Mouse (Mus musculus) megakaryocyte-erythroid progenitor cell, adult 5-6 weeks (primary cell): ENCODE data around the gene Syt2. TPM values are rescaled to one million over a fixed set of nuclear protein-coding genes. Genes with fewer than 3 reads are reported as not detected.

Experiments
- ATAC-seq: replicated peaks from 2 replicates; pipeline ENCODE4 v1.8.0; 2016; ENCODE audit warnings: mild to moderate bottlenecking, inconsistent platforms; ENCODE audit not compliant: severe bottlenecking, poor library complexity, low FRiP score, low TSS enrichment
- total RNA-seq, 2 experiments: library from RNA; stranded (forward) in 1 of 2; stranded (reverse) in 1 of 2; fragments of 200-1000, 215-1000 nt in 1 of 2; fragments of >200 nt in 1 of 2; fragmentation: Nextera tagmentation in 1 of 2; gene quantifications; 2 replicates each; pipeline ENCODE4 v1.2.3; 2014 to 2017

The Syt2 gene
- total RNA-seq, 2 experiments from 2014 or later, result 0.05 to 0.33 TPM

GRCm38 (mm10) chr1:134761534-134761933 is 115.1 kb downstream of the Syt2 start:
- ATAC-seq, result 0 out of 2 replicates have a peak, but pooled peaks have one; percentile 45

GRCm38 (mm10) chr1:134763250-134763649 is 116.8 kb downstream of the Syt2 start:
- no peak for ATAC-seq

- no peak for ATAC-seq
Measured at GRCm38 (mm10) chr1:134763776-134764438, 117.4 kb downstream of the Syt2 start.

- ATAC-seq, result peak; percentile 58
Measured at GRCm38 (mm10) chr1:134764831-134765458, 118.5 kb downstream of the Syt2 start.

- no peak for ATAC-seq
Measured at GRCm38 (mm10) chr1:134766448-134766847, 120.0 kb downstream of the Syt2 start.

- no peak for ATAC-seq
Measured at GRCm38 (mm10) chr1:134770312-134770711, 123.8 kb downstream of the Syt2 start.

GRCm38 (mm10) chr1:134771353-134771752 is 124.9 kb downstream of the Syt2 start:
- no peak for ATAC-seq

GRCm38 (mm10) chr1:134771999-134772398 is 125.5 kb downstream of the Syt2 start:
- ATAC-seq, result no peak

GRCm38 (mm10) chr1:134772821-134773220 is 126.3 kb downstream of the Syt2 start:
- ATAC-seq, result no peak

GRCm38 (mm10) chr1:134773256-134773655 is 126.8 kb downstream of the Syt2 start:
- no peak for ATAC-seq

GRCm38 (mm10) chr1:134774247-134774646 is 127.8 kb downstream of the Syt2 start:
- ATAC-seq, result no peak

- no peak for ATAC-seq
Measured at GRCm38 (mm10) chr1:134774728-134775287, 128.3 kb downstream of the Syt2 start.

GRCm38 (mm10) chr1:134775631-134776030 is 129.2 kb downstream of the Syt2 start:
- no peak for ATAC-seq

- no peak for ATAC-seq
Measured at GRCm38 (mm10) chr1:134777201-134777885, 130.9 kb downstream of the Syt2 start.

GRCm38 (mm10) chr1:134777936-134778548 is 131.6 kb downstream of the Syt2 start:
- ATAC-seq, result peak; percentile 98

- ATAC-seq, result no peak
Measured at GRCm38 (mm10) chr1:134782797-134783196, 136.3 kb downstream of the Syt2 start.

- no peak for ATAC-seq
Measured at GRCm38 (mm10) chr1:134783958-134784357, 137.5 kb downstream of the Syt2 start.

- ATAC-seq, result no peak
Measured at GRCm38 (mm10) chr1:134784481-134784880, 138.0 kb downstream of the Syt2 start.

GRCm38 (mm10) chr1:134784911-134785310 is 138.4 kb downstream of the Syt2 start:
- no peak for ATAC-seq

GRCm38 (mm10) chr1:134788096-134788495 is 141.6 kb downstream of the Syt2 start:
- ATAC-seq, result no peak
